Mouse (Mus musculus) bone marrow macrophage, adult 2 months (primary cell): ENCODE data around the gene Ifit1bl1. TPM values are rescaled to one million over a fixed set of nuclear protein-coding genes. Genes with fewer than 3 reads are reported as not detected.
"Not testable (repeated sequence)": the region's sequence is repeated elsewhere in the genome, so short reads cannot be mapped to it uniquely, and the experiment has no call there.

Experiments
- H3K27ac ChIP-seq: 2 replicates; pipeline ENCODE4 v1.5.1; 2012; ENCODE audit warnings: low read depth, low read length; ENCODE audit not compliant: insufficient read depth
- H3K4me1 ChIP-seq: 2 replicates; pipeline ENCODE4 v1.6.1; 2012; ENCODE audit warnings: low read length; ENCODE audit not compliant: control insufficient read depth, insufficient read depth
- H3K4me3 ChIP-seq: 2 replicates; pipeline ENCODE4 v1.5.1; 2012; ENCODE audit warnings: mild to moderate bottlenecking, low read length, moderate library complexity; ENCODE audit not compliant: insufficient read depth
- CTCF ChIP-seq: IDR thresholded peaks from 2 replicates; pipeline ENCODE4 v1.5.1; 2012; ENCODE audit warnings: low read depth, mild to moderate bottlenecking, low read length, moderate library complexity
- POLR2A ChIP-seq: IDR thresholded peaks from 2 replicates; pipeline ENCODE4 v1.6.1; 2012; ENCODE audit warnings: mild to moderate bottlenecking, low read depth, low read length, borderline replicate concordance
- polyA plus RNA-seq: library from polyadenylated mRNA; stranded (reverse); fragments of >200 nt; gene quantifications from 2 replicates; pipeline ENCODE4 v1.2.4, GENCODE M21; 2012; ENCODE audit not compliant: missing spikeins, insufficient read depth, insufficient read length

Ifit1bl1 gene
- polyA plus RNA-seq, result 3.0 and 4.2 TPM in 2 replicates

GRCm38 (mm10) chr19:34601888-34602287 is at the start of gene Ifit1bl1:
Ifit1bl1 (minus strand) TSS chr19:34601956.
- peak within 1 kb of the TSS; percentile 17 for H3K27ac ChIP-seq

GRCm38 (mm10) chr19:34650997-34651396 is 49.2 kb upstream of the Ifit1bl1 start:
- TF ChIP-seq POLR2A, result no peak
- TF ChIP-seq CTCF, result no peak
- no peak overlapping the region for H3K27ac ChIP-seq
- no peak overlapping the region for H3K4me3 ChIP-seq
- H3K4me1 ChIP-seq, result no peaks in the 10 kb centered on the region

More at GRCm38 (mm10) chr19:34601888-34602287, at the start of gene Ifit1bl1:
- peaks cover 12% of the 10 kb centered on the region for H3K4me1 ChIP-seq
- not testable (repeated sequence) for H3K4me3 ChIP-seq

- no peak overlapping the region for H3K27ac ChIP-seq
- H3K4me3 ChIP-seq, result no peak overlapping the region
- no peaks in the 10 kb centered on the region for H3K4me1 ChIP-seq
- no peak for TF ChIP-seq CTCF
- TF ChIP-seq POLR2A, result no peak
These were observed 48.5 kb upstream of the Ifit1bl1 start for GRCm38 (mm10) chr19:34650276-34650675.

- not testable (repeated sequence) for H3K4me1 ChIP-seq, H3K4me3 ChIP-seq, H3K27ac ChIP-seq
These were observed 45.9 kb upstream of the Ifit1bl1 start for GRCm38 (mm10) chr19:34647630-34648029.

- TF ChIP-seq POLR2A (no peak), CTCF (no peak)
- Histone ChIP-seq H3K4me1 (peaks cover 2% of the 10 kb centered on the region; the same call in 1 of the 2 replicates), H3K4me3 (no peak overlapping the region), H3K27ac (no peak overlapping the region)
These were observed 40.9 kb upstream of the Ifit1bl1 start for GRCm38 (mm10) chr19:34642616-34643015.

- no peak within 1 kb of the TSS for H3K27ac ChIP-seq
- TF ChIP-seq POLR2A, result no peak
- TF ChIP-seq CTCF, result no peak
These were observed 38.9 kb upstream of the Ifit1bl1 start, which contains the start of the genes Ifit1bl2 and Ifit1 for GRCm38 (mm10) chr19:34640623-34641022. Ifit1bl2 (minus strand) TSS chr19:34640743. Ifit1 (plus strand) TSS chr19:34640871.

GRCm38 (mm10) chr19:34636933-34637557 is 35.3 kb upstream of the Ifit1bl1 start:
- Histone ChIP-seq H3K27ac (no peak overlapping the region), H3K4me3 (no peak overlapping the region)
- TF ChIP-seq CTCF (peak; percentile 97), POLR2A (no peak)

More at GRCm38 (mm10) chr19:34640623-34641022, 38.9 kb upstream of the Ifit1bl1 start, which contains the start of the genes Ifit1bl2 and Ifit1:
- peak within 1 kb of the TSS; percentile 39 for H3K4me3 ChIP-seq
- H3K4me1 ChIP-seq, result peaks cover 2% of the 10 kb centered on the region; the same call in 1 of the 2 replicates

GRCm38 (mm10) chr19:34633484-34633883 is 31.7 kb upstream of the Ifit1bl1 start:
- peaks cover 9% of the 10 kb centered on the region for H3K4me1 ChIP-seq
- no peak for TF ChIP-seq POLR2A
- 0 out of 2 replicates have a peak overlapping the region, but pooled peaks have one; percentile 1 for H3K4me3 ChIP-seq
- H3K27ac ChIP-seq, result peak overlapping the region; percentile 61

More at GRCm38 (mm10) chr19:34636933-34637557, 35.3 kb upstream of the Ifit1bl1 start:
- peaks cover 11% of the 10 kb centered on the region for H3K4me1 ChIP-seq

- TF ChIP-seq POLR2A (no peak), CTCF (no peak)
- Histone ChIP-seq H3K4me1 (peaks cover 9% of the 10 kb centered on the region), H3K27ac (no peak overlapping the region), H3K4me3 (no peak overlapping the region)
These were observed 29.7 kb upstream of the Ifit1bl1 start for GRCm38 (mm10) chr19:34631487-34631886.

- TF ChIP-seq CTCF (no peak), POLR2A (no peak)
- Histone ChIP-seq H3K4me1 (no peaks in the 10 kb centered on the region), H3K27ac (no peak overlapping the region), H3K4me3 (no peak overlapping the region)
These were observed 25.7 kb upstream of the Ifit1bl1 start for GRCm38 (mm10) chr19:34627496-34627895.

GRCm38 (mm10) chr19:34624663-34625062 is 22.9 kb upstream of the Ifit1bl1 start:
- no peak overlapping the region for H3K4me3 ChIP-seq
- TF ChIP-seq POLR2A (no peak), CTCF (no peak)
- no peaks in the 10 kb centered on the region for H3K4me1 ChIP-seq
- H3K27ac ChIP-seq, result no peak overlapping the region
